Mouse (Mus musculus): ENCODE data around the gene Gm6880.
"Not testable (repeated sequence)": the region's sequence is repeated elsewhere in the genome, so short reads cannot be mapped to it uniquely, and the experiment has no call there.

Gm6880 gene

DNA sequence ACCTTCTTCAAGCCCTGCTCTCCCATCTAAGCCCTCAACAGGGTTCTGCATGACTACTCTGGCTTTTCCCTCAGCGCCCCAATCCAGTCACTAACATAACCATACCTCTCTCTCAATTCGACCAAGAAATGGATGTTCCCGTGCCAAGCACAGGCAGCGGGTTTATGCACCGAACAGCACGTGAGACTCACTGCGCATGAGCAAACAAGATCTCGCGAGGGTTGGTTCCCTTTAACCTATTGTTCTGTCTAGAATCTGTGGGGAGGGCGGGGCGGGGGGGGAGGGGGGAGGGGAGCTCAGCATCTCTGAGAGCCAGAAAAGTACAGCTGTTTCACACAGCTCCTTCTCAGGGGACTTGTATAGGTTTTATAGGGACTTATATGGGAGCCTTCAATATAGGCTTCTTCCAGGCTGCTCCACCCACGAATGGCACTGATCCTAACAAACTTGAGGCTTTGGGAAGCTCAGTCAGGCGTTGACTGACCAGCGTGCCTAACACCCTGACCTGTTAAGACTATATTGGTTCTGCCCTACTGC lies at the start of gene Gm6880:
TSS of gene Gm6880 (minus strand) at position 51 of the 537 bp plus-strand sequence.
- DNase-seq = not testable (repeated sequence)

- not testable (repeated sequence) for DNase-seq
Observed at GRCm38 (mm10) chrX:74517461-74517860, 36.3 kb upstream of the Gm6880 start.

DNA sequence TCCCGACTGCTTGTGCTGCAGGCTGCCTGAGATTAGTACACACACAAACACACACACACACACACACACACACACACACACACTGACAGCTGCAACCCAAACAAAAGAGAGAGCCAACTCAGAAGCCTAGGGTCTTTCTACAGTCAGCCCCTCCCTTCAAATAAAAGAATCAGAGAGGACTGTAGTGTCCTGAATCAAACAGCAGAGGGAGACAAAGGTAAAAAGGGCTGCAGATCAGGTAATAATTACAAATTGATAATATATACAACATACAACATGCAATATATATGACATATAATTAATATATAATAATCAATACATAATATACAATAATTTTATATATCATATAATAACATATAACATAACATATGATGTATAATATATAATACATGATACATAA lies 15.9 kb upstream of the Gm6880 start:
- DNase-seq = peak; percentile 9

- peak; percentile 61 for DNase-seq
Observed at GRCm38 (mm10) chrX:74452773-74453172, 28.4 kb downstream of the Gm6880 start.

- DNase-seq = no peak
Observed at GRCm38 (mm10) chrX:74451157-74451912, 29.9 kb downstream of the Gm6880 start.

All from retina, postnatal 1 day (tissue).